Mouse (Mus musculus) right cerebral cortex, postnatal 4 days (tissue): ENCODE data around the gene Nab2.

Experiments
- DNase-seq: peaks from one replicate; pipeline ENCODE4 v3.0.0-alpha.2; 2022

Nab2 gene

DNA sequence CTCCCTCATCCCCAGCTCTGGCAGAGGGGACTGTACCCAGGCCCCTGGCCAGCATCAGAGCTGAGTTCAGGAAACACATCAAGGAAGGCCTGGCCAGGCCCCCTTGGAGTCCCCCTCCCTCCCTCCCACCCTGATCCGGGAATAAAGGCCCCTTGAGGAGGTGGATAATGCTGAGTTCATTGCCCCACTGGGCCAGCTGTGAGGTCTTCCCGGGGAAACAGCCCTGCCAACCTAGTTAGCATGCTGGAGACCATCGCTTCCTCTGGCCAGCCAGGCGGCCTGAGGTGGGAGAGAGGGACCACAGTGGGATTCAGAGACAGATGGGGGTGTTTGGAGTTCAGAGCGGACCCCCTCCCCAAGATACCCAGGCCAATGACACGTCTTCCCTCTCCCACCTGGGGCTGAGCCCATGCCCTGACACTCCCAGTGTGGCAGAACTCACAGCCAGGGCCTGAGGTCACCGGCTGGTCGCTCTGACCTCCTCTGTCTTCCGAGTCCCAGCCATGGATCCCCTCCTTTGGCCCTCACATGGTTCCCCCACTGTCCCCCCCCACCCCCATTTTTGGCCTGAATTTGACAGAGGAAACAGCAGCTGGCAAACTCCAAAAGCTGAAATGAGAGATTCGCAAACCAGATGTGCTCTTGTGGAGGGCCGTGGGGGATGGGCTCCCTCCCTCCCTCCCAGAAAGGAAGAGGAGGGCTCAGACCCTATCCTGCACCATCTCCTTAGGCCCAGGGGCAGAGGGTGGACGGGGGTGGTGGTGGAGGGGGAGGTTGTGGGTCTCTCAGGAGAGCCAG is 53.9 kb downstream of the Nab2 start:
- DNase-seq, result no peak

- no peak for DNase-seq
These were observed 56.1 kb downstream of the Nab2 start for GRCm38 (mm10) chr10:127612079-127612775.
